Mouse (Mus musculus): ENCODE measurements around the gene Zfp52. TPM values are rescaled to one million over a fixed set of nuclear protein-coding genes. Genes with fewer than 3 reads are reported as not detected.

Zfp52 gene
- polyA plus RNA-seq, 1 experiment = 3.5 TPM

DNA sequence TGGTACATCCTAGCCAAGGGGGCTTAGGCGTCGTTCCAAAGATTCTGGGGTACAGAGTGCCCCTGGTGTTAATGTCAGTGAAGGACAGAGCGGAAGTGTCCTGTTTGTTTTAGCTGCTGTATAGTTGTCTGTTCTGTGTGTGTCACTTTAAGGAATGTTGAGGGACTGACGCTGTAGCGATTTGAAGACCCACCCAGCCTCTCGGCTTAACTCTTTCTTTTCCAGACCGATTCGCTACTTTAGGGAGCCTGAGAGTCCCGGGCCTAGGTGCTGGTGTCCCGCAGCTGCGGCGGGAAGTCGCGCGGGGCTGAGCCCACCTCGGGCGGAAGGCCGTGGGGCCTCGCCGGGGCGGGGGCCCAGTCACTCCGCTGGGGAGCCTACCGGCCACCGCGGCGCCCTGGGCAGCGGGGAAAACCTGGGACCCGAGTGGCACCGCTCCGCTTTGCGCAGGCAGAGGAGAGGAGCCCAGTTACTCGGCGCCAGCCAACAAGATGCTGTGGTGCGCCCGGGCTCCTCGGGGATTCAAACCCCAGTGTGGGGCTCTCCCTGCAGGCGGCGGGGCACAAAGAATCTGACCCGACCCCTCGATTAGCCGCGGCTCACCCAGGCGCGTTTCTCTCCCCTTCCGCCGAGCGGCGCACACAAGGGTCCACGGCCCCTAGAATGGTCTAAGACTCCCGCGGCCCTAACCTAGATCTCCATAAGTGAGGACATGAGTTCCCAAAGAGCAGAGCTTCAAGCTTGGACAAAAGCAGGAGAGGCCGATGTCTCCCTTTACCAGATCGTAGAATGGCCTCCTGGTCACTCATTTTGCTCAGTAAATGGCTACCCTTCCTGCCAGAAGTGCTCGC lies 3.0 kb upstream of the Zfp52 start:
- DNase-seq = peak; percentile 83
- Histone ChIP-seq H3K4me3 (replicated peaks; ENCODE audit: insufficient read depth, low read depth, low read length) (peak overlapping the region; percentile 97), H3K27ac (ENCODE audit: insufficient read depth, low read length) (peak overlapping the region; percentile 90), H3K4me1 (ENCODE audit: control insufficient read depth, insufficient read depth, low read length) (peaks cover 3% of the 10 kb centered on the region; the same call in 1 of the 2 replicates), H3K27me3 (ENCODE audit: control insufficient read depth, insufficient read depth, low read length) (no peaks in the 10 kb centered on the region)
- under 1% methylated on average over 54 of the region's 54 CpGs for whole genome bisulfite sequencing
- TF ChIP-seq CTCF (IDR thresholded peaks at IDR 0.05; ENCODE audit: borderline replicate concordance, insufficient read depth, low read depth, low read length) (no peak), POLR2A (IDR thresholded peaks at IDR 0.05; ENCODE audit: borderline replicate concordance, insufficient read depth, low read length) (peak; percentile 60; the same call in 1 of the 2 replicates)

DNA sequence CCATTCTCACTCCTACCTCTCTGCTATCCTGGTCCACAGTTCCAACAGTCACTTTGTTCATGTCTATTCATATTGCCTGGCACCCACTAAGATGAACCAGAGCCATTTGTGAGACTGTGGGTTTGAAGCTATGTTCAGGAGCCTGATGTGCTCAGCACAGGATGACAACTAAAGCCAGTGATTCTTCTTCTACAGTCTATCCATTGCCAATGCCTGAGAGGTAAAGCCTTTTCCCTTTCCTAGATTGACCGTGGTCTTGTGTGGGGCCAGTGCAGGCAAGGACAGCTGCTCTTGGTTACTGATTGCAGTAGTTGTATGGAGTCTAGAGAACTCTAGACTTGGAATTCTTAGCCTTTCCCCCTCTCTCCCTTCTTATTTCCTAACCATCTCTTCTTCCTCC lies 1.4 kb upstream of the Zfp52 start:
- H3K27me3 ChIP-seq (ENCODE audit: control insufficient read depth, insufficient read depth, low read length) = no peaks in the 10 kb centered on the region
- TF ChIP-seq CTCF (IDR thresholded peaks at IDR 0.05; ENCODE audit: borderline replicate concordance, insufficient read depth, low read depth, low read length) = no peak
- 86% methylated on average over 1 of the region's 1 CpGs for WGBS

DNA sequence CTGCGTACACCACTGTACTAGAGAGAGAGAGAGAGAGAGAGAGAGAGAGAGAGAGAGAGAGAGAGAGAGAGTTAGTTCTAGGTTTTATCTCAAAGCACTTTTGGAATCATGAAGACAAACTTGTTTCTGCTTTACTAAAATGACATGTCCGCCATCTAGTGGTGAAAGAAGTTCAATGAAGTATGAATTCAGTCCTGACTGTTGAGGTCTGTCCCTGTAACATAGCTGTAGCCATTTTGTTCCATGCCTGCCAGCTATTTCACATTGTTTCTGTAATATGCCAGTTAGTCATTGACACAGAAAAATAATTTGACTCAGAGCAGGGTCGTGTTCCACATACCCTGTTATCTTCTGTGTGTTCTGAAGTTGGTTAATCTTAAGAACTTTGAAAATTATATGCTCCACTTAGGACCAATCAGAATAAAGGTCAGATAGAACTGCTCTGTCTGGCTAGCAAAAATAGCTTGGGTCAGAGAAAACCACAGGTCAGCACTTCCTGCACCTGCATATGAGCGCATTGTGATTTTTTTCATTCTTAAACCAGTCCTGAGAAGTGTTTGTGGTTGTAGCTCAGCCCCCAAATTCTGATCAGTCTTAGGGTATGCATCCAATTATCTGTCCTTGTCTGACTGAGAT lies 761 bp upstream of the Zfp52 start:
- DNase-seq = peak; percentile 23 to 83
- peaks cover 3% of the 10 kb centered on the region; the same call in 1 of the 2 replicates for H3K4me1 ChIP-seq (ENCODE audit: control insufficient read depth, insufficient read depth, low read length)
- peak overlapping the region; percentile 29 for H3K27ac ChIP-seq (ENCODE audit: insufficient read depth, low read length)
- no peak overlapping the region for H3K4me3 ChIP-seq (replicated peaks; ENCODE audit: insufficient read depth, low read depth, low read length)
- TF ChIP-seq CTCF (IDR thresholded peaks at IDR 0.05; ENCODE audit: borderline replicate concordance, insufficient read depth, low read depth, low read length) = peak; percentile 50; the same call in 1 of the 2 replicates
- no peak for TF ChIP-seq POLR2A (IDR thresholded peaks at IDR 0.05; ENCODE audit: borderline replicate concordance, insufficient read depth, low read length)
- 2% methylated on average over 4 of the region's 4 CpGs for WGBS
- no peaks in the 10 kb centered on the region for H3K27me3 ChIP-seq (ENCODE audit: control insufficient read depth, insufficient read depth, low read length)

More for the DNA sequence above, 1.4 kb upstream of the Zfp52 start:
- Histone ChIP-seq H3K4me3 (replicated peaks; ENCODE audit: insufficient read depth, low read depth, low read length) (no peak overlapping the region), H3K4me1 (ENCODE audit: control insufficient read depth, insufficient read depth, low read length) (peaks cover 3% of the 10 kb centered on the region; the same call in 1 of the 2 replicates), H3K27ac (ENCODE audit: insufficient read depth, low read length) (no peak overlapping the region)
- no peak for DNase-seq

DNA sequence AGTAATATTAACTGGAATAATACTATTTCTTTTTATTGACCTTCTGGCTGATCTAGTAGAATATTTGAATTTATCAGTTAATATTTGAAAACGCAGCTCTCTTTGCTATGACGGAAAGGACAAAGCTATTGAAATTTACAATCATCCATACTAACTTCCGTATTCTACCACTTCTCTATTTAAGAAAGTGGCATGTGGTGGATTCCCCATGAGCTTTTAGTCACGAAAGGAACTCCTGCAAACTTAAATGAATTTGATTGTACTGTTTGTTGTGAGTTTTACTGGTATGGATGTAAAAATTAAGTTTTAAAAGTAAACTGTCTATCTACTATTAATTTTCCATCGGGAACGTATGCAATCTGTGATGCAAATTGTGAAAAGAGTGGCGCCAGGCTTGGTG lies 757 bp downstream of the Zfp52 start:
- Histone ChIP-seq H3K27me3 (ENCODE audit: control insufficient read depth, insufficient read depth, low read length) (no peaks in the 10 kb centered on the region), H3K4me3 (replicated peaks; ENCODE audit: insufficient read depth, low read depth, low read length) (peak overlapping the region; percentile 85), H3K27ac (ENCODE audit: insufficient read depth, low read length) (no peak overlapping the region), H3K4me1 (ENCODE audit: control insufficient read depth, insufficient read depth, low read length) (peaks cover 3% of the 10 kb centered on the region; the same call in 1 of the 2 replicates)
- no peak for TF ChIP-seq POLR2A (IDR thresholded peaks at IDR 0.05; ENCODE audit: borderline replicate concordance, insufficient read depth, low read length)
- no peak for TF ChIP-seq CTCF (IDR thresholded peaks at IDR 0.05; ENCODE audit: borderline replicate concordance, insufficient read depth, low read depth, low read length)
- 48% methylated on average over 7 of the region's 7 CpGs for WGBS
- no peak for DNase-seq

DNA sequence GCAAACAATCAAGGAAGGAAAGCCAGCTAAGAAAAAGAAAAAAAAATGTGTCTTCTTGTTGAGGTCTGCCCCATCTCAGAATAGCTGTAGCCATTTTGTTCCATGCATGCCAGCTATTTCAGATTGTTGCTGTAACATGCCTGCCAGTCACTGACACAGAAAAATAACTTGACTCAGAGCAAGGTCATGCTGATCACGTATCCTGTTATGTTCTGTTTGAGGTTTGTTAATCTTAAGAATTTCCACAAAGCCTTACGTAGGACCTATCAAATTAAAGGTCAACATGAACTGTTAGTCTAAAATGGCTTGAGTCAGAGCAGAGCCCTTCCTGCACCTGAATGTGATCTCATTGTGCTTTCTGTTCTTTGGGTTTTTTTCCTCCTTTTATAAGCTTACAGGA lies 1.3 kb downstream of the Zfp52 start:
- Histone ChIP-seq H3K27ac (ENCODE audit: insufficient read depth, low read length) (no peak overlapping the region), H3K4me1 (ENCODE audit: control insufficient read depth, insufficient read depth, low read length) (peaks cover 3% of the 10 kb centered on the region; the same call in 1 of the 2 replicates), H3K27me3 (ENCODE audit: control insufficient read depth, insufficient read depth, low read length) (no peaks in the 10 kb centered on the region), H3K4me3 (replicated peaks; ENCODE audit: insufficient read depth, low read depth, low read length) (no peak overlapping the region)
- TF ChIP-seq POLR2A (IDR thresholded peaks at IDR 0.05; ENCODE audit: borderline replicate concordance, insufficient read depth, low read length) = no peak
- no peak for TF ChIP-seq CTCF (IDR thresholded peaks at IDR 0.05; ENCODE audit: borderline replicate concordance, insufficient read depth, low read depth, low read length)
- DNase-seq = no peak
- 79% methylated on average over 2 of the region's 2 CpGs for WGBS

DNA sequence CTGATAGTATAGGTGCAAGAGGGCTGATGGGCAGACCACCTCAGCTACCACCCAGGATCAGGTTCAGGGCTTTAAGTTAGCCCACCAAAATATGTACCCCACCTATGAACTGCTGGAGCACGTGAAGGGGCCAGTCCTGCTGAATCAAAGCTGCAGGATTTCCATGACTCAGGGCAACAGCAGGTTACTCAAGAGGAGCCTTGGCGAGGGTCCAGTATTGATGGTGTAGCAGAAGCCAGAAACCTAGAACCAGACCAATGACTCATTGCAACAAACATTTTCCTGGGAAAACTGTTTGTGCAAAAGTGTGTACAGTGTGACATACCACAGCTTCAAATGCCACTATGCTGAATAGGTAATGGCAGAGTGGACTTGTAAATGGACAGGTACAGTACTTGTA lies 22.5 kb downstream of the Zfp52 start:
- Histone ChIP-seq H3K4me1 (ENCODE audit: control insufficient read depth, insufficient read depth, low read length) (0 out of 2 replicates have a peak, but pooled peaks cover 5% of the 10 kb centered on the region), H3K27me3 (ENCODE audit: control insufficient read depth, insufficient read depth, low read length) (no peaks in the 10 kb centered on the region), H3K4me3 (replicated peaks; ENCODE audit: insufficient read depth, low read depth, low read length) (no peak overlapping the region), H3K27ac (ENCODE audit: insufficient read depth, low read length) (no peak overlapping the region)
- DNase-seq = peak; percentile 26 to 58
- WGBS = 48% methylated on average over 2 of the region's 2 CpGs
- TF ChIP-seq POLR2A (IDR thresholded peaks at IDR 0.05; ENCODE audit: borderline replicate concordance, insufficient read depth, low read length) (no peak), CTCF (IDR thresholded peaks at IDR 0.05; ENCODE audit: borderline replicate concordance, insufficient read depth, low read depth, low read length) (no peak)

DNA sequence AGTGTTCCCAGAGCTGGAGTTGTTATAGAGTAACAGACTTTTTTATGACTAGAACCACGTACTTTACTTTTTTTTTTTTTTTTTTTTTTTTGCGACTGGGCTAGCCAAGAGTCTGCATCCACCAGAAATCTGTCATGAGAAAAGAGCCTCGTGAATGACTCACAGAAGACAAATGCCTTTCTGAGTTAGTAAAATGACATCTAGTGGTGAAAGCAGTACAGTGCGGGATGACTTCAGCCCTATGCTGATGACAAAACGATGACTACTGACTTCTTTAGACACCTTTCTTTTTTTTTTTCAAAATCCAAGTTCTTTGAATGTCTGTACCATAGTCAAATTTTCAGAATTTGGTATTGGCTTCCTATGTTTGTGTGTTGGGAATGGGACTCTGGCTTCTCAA lies 30.9 kb downstream of the Zfp52 start:
- H3K4me1 ChIP-seq (ENCODE audit: control insufficient read depth, insufficient read depth, low read length) = no peaks in the 10 kb centered on the region; the same call in none of the 2 replicates
- WGBS = under 1% methylated on average over 5 of the region's 5 CpGs
- no peak overlapping the region for H3K4me3 ChIP-seq (replicated peaks; ENCODE audit: insufficient read depth, low read depth, low read length)
- TF ChIP-seq POLR2A (IDR thresholded peaks at IDR 0.05; ENCODE audit: borderline replicate concordance, insufficient read depth, low read length) = no peak
- TF ChIP-seq CTCF (IDR thresholded peaks at IDR 0.05; ENCODE audit: borderline replicate concordance, insufficient read depth, low read depth, low read length) = peak; percentile 31; the same call in 1 of the 2 replicates
- peak overlapping the region; percentile 80; the same call in 1 of the 2 replicates for H3K27ac ChIP-seq (ENCODE audit: insufficient read depth, low read length)
- DNase-seq = peak; percentile 38 to 73
- no peaks in the 10 kb centered on the region for H3K27me3 ChIP-seq (ENCODE audit: control insufficient read depth, insufficient read depth, low read length)
